Mouse (Mus musculus) cerebellum, adult 2 months (tissue): ENCODE measurements around the gene Fbxo36.

Experiments
- CTCF ChIP-seq: fragments of 200-500 bp; IDR thresholded peaks from 2 replicates; pipeline ENCODE4 v1.5.1; 2011; ENCODE audit warnings: low read depth, mild to moderate bottlenecking, control low read depth, low read length, moderate library complexity, borderline replicate concordance; ENCODE audit not compliant: insufficient read depth
- POLR2A ChIP-seq: fragments of 200-500 bp; IDR thresholded peaks from 2 replicates; pipeline ENCODE4 v1.6.1; 2011; ENCODE audit warnings: low read length, control low read depth, borderline replicate concordance; ENCODE audit not compliant: insufficient read depth

- TF ChIP-seq CTCF = no peak
- TF ChIP-seq POLR2A = no peak
Measured at GRCm38 (mm10) chr1:84899156-84899555, 59.5 kb downstream of the Fbxo36 start.
